Mouse (Mus musculus) macrophage (primary cell): ENCODE results near the gene Ifit1. TPM values are rescaled to one million over a fixed set of nuclear protein-coding genes. Genes with fewer than 3 reads are reported as not detected.
A peak's percentile ranks its signal among the peaks of the same experiment; 100 is the strongest.
"Not testable (repeated sequence)": the region's sequence is repeated elsewhere in the genome, so short reads cannot be mapped to it uniquely, and the experiment has no call there.

Source experiments
- H3K27ac ChIP-seq: fragments of 350-480 bp; formaldehyde crosslinking; 2 replicates; pipeline ENCODE4 v1.9.0; 2021
- H3K36me3 ChIP-seq: fragments of 350-480 bp; formaldehyde crosslinking; 2 replicates; pipeline ENCODE4 v1.9.0; 2021; ENCODE audit errors: inconsistent target
- H3K4me3 ChIP-seq: fragments of 350-480 bp; formaldehyde crosslinking; 2 replicates; pipeline ENCODE4 v1.9.0; 2021; ENCODE audit errors: inconsistent target
- H3K79me2 ChIP-seq: fragments of 350-480 bp; formaldehyde crosslinking; 2 replicates; pipeline ENCODE4 v1.9.0; 2021; ENCODE audit errors: inconsistent target
- WGBS: methylation state at CpG from one replicate; pipeline ENCODE4 v1.1.7; 2026; ENCODE audit warnings: inconsistent platforms; ENCODE audit not compliant: missing documents; 5-methylcytosine and 5-hydroxymethylcytosine counted together
- polyA plus RNA-seq: library from polyadenylated mRNA; stranded (reverse); fragments of 250-400 nt; gene quantifications from 3 replicates; pipeline ENCODE4 v1.2.4, GENCODE M21; 2018; ENCODE audit warnings: inconsistent platforms
- total RNA-seq, 78 experiments: library from RNA; depleted of rRNA; stranded (reverse); fragments of 250-400 nt; gene quantifications; 1 replicate in 9 of 78; 2 replicates in 24 of 78; 3 replicates in 43 of 78; 4 replicates in 2 of 78; pipeline ENCODE4 v1.2.4; 2018; ENCODE audit warnings: inconsistent platforms in 56 of 78

Gene Ifit1
- 1,000 to 10,000 TPM in 1 of 26 experiments, 100 to 1,000 TPM in 15, 10 to 100 TPM in 9, 1 to 10 TPM in 1; 8.0 to 1,004 (median 188) TPM for total RNA-seq (2018; cell fraction: chromatin; rRNA removed)
- total RNA-seq (2018; cell fraction: cytosol; rRNA removed): 1,000 to 10,000 TPM in 3 of 26 experiments, 100 to 1,000 TPM in 15, 10 to 100 TPM in 8; 48.0 to 1,686 (median 697) TPM
- total RNA-seq (2018; cell fraction: nucleus; rRNA removed): 100 to 1,000 TPM in 18 of 26 experiments, 10 to 100 TPM in 8; 22.0 to 791 (median 594) TPM
- polyA plus RNA-seq: 42.4 to 217 TPM (median 43.4 TPM) in 3 replicates

- peak within 1 kb of the TSS; percentile 56 for H3K4me3 ChIP-seq
- peaks cover 56% of the 10 kb centered on the region for H3K79me2 ChIP-seq
- peaks cover 14% of the 10 kb centered on the region for H3K36me3 ChIP-seq
- peak within 1 kb of the TSS; percentile 49 for H3K27ac ChIP-seq
- 5% methylated on average over 4 of the region's 4 CpGs for WGBS
Measured at GRCm38 (mm10) chr19:34640623-34641022, at the start of gene Ifit1, which contains the start of gene Ifit1bl2. TSS of gene Ifit1 (plus strand) at chr19:34640871. TSS of gene Ifit1bl2 (minus strand) at chr19:34640743.

DNA sequence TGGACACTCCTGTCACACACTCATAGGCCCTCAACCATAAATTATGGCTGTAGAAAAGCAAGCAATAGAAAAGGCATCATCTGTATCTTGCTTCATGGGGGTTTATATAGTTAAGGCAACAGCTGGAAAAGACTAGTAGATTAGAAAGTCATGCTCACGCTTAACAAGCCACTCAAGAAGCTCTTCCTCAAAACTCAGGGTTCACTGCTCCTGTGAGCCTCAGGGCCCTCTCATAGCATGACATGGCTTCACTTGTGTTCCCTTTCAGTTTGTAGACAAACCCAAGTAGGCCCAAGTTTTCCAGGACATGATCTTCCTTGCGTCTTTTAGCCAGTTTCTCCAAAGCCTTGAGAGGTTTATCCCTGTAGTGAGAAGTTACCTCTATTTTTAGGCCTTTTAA is 47.2 kb upstream of the Ifit1 start:
- H3K79me2 ChIP-seq: peaks cover 28% of the 10 kb centered on the region; the same call in 1 of the 2 replicates
- H3K27ac ChIP-seq: no peak overlapping the region
- no peak overlapping the region for H3K4me3 ChIP-seq
- 94% methylated on average over 2 of the region's 2 CpGs for WGBS
- H3K36me3 ChIP-seq: peaks cover 48% of the 10 kb centered on the region

DNA sequence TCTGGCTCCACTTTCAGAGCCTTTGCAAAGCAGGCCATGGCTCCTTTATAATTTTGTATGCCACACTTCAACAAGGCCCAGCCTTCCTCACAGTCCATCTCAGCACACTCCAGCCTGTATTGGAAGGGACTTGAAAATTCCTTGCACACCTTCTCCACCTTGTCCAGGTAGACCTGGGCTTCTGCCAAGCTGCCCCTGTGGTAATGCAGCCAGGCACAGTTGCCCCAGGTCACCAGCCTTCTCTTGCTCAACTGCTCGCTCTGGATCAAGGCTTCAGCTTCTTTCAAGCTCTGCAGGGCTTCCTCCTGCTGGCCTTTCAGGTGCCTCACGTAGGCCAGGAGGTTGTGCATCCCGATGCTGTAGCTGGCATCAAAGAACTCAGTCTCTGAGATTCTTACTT is 46.1 kb upstream of the Ifit1 start:
- H3K4me3 ChIP-seq, H3K27ac ChIP-seq: not testable (repeated sequence)
- Histone ChIP-seq H3K36me3 (peaks cover 37% of the 10 kb centered on the region), H3K79me2 (peaks cover 33% of the 10 kb centered on the region; the same call in 1 of the 2 replicates)
- WGBS: 95% methylated on average over 3 of the region's 3 CpGs

DNA sequence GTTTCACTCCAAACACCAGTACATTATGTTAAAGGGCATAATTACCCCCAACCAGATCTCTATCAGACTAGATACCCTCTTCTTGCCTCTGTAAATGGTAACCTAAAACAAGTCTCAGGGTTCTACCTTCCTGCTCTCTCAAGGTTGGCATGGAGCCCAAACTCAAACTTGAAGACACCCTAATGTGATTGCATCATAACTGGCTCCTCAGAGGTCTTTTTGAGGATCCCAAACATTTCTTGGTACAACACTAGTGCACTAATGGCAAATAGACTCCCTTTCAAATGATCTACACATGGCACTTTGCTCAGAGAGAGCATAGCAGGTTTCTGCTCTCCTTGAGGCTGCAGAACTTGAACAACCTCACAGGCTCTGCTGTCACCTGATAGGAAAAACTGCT is 43.9 kb upstream of the Ifit1 start:
- no peak overlapping the region for H3K4me3 ChIP-seq
- peaks cover 42% of the 10 kb centered on the region; the same call in 1 of the 2 replicates for H3K79me2 ChIP-seq
- H3K27ac ChIP-seq: no peak overlapping the region
- peaks cover 37% of the 10 kb centered on the region for H3K36me3 ChIP-seq

- WGBS: 80% methylated on average over 2 of the region's 2 CpGs
- Histone ChIP-seq H3K36me3 (peaks cover 28% of the 10 kb centered on the region), H3K79me2 (peaks cover 43% of the 10 kb centered on the region; the same call in 1 of the 2 replicates), H3K27ac (no peak overlapping the region), H3K4me3 (no peak overlapping the region)
Measured at GRCm38 (mm10) chr19:34598341-34598740, 42.3 kb upstream of the Ifit1 start.

DNA sequence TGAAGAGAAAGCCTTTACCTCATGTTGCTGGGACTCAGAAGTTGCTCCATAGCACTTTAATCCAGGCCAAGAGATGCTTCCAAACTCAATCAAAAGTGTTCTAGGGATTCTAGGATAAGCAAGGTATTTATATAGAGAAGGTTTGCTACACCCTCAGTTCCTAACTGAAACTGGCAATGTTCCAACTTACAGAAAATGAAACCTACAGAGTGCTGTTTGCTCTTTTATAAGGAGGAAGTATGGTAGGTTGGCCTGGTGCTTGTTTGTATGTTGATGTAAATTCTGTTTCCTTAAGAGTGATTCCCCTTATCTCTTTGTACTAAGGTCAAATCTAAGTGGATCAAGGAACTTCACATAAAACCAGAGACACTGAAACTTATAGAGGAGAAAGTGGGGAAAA is 41.4 kb upstream of the Ifit1 start:
- Histone ChIP-seq H3K79me2 (peaks cover 43% of the 10 kb centered on the region; the same call in 1 of the 2 replicates), H3K36me3 (peaks cover 19% of the 10 kb centered on the region)
- not testable (repeated sequence) for H3K27ac ChIP-seq, H3K4me3 ChIP-seq

- WGBS: 88% methylated on average over 1 of the region's 1 CpGs
- not testable (repeated sequence) for H3K4me3 ChIP-seq, H3K36me3 ChIP-seq
- H3K27ac ChIP-seq: peak within 1 kb of the TSS; percentile 5; the same call in 1 of the 2 replicates
- H3K79me2 ChIP-seq: peaks cover 31% of the 10 kb centered on the region; the same call in 1 of the 2 replicates
Measured at GRCm38 (mm10) chr19:34601888-34602287, 38.8 kb upstream of the Ifit1 start, which contains the start of gene Ifit1bl1. TSS of gene Ifit1bl1 (minus strand) at chr19:34601956.

GRCm38 (mm10) chr19:34605472-34605871 is 35.2 kb upstream of the Ifit1 start:
- Histone ChIP-seq H3K36me3 (no peaks in the 10 kb centered on the region), H3K79me2 (peaks cover 34% of the 10 kb centered on the region; the same call in 1 of the 2 replicates), H3K4me3 (no peak overlapping the region), H3K27ac (no peak overlapping the region)
- WGBS: 92% methylated on average over 3 of the region's 3 CpGs

GRCm38 (mm10) chr19:34607237-34608051 is 33.2 kb upstream of the Ifit1 start, which contains the start of gene Ifit3b:
TSS of gene Ifit3b (plus strand) at chr19:34607970.
- not testable (repeated sequence) for H3K36me3 ChIP-seq
- H3K27ac ChIP-seq: peak within 1 kb of the TSS; percentile 84
- peaks cover 32% of the 10 kb centered on the region; the same call in 1 of the 2 replicates for H3K79me2 ChIP-seq
- WGBS: 34% methylated on average over 3 of the region's 4 CpGs
- peak within 1 kb of the TSS; percentile 9 for H3K4me3 ChIP-seq

DNA sequence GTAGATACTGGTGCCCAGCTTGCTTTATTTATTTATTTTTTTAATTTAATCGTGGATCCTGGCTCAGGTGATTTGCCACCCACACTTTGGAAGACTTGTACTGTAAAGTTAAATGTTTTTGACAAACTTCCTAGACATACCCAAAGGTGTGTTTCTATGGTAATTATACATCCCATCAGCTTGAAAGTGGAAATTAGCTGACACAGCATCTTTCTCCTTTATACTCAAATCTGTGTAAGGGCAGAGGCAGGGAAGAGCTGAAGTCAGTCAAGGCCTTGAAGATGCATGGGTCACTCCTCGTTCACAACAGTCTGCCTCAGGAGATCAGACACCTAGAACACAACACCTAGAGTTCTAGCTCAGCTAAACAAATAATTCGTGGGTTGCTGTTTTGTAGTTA is 30.6 kb upstream of the Ifit1 start:
- H3K36me3 ChIP-seq, H3K4me3 ChIP-seq, H3K27ac ChIP-seq: not testable (repeated sequence)
- 88% methylated on average over 2 of the region's 3 CpGs for WGBS
- peaks cover 32% of the 10 kb centered on the region; the same call in 1 of the 2 replicates for H3K79me2 ChIP-seq

GRCm38 (mm10) chr19:34612243-34613001 is 28.2 kb upstream of the Ifit1 start:
- H3K36me3 ChIP-seq, H3K27ac ChIP-seq, H3K4me3 ChIP-seq: not testable (repeated sequence)
- WGBS: 95% methylated on average over 2 of the region's 11 CpGs
- H3K79me2 ChIP-seq: peaks cover 32% of the 10 kb centered on the region; the same call in 1 of the 2 replicates

DNA sequence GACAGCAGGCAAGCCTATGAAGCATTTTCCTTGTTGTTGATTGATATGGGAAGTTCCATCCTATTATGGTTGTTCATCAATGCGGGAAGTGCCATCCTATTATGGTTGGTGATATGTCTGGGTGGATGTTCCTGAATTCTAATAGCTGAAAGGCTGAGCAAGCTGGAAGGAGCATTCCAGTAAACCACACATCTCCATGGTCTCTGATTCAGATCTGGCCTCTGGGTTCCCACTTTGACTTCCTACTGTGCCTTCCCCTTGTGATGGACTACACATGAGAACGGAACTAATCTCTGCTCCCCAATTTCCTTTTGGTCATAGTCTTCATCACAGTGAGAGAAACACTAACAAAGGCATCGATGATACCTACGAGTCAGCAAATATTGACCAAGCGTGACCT is 19.8 kb upstream of the Ifit1 start:
- no peaks in the 10 kb centered on the region for H3K79me2 ChIP-seq
- H3K27ac ChIP-seq: no peak overlapping the region
- no peaks in the 10 kb centered on the region for H3K36me3 ChIP-seq
- 94% methylated on average over 5 of the region's 5 CpGs for WGBS
- H3K4me3 ChIP-seq: no peak overlapping the region

- Histone ChIP-seq H3K4me3 (no peak overlapping the region), H3K27ac (no peak overlapping the region), H3K79me2 (no peaks in the 10 kb centered on the region), H3K36me3 (no peaks in the 10 kb centered on the region)
- WGBS: 99% methylated on average over 6 of the region's 6 CpGs
Measured at GRCm38 (mm10) chr19:34623781-34624180, 16.9 kb upstream of the Ifit1 start.

DNA sequence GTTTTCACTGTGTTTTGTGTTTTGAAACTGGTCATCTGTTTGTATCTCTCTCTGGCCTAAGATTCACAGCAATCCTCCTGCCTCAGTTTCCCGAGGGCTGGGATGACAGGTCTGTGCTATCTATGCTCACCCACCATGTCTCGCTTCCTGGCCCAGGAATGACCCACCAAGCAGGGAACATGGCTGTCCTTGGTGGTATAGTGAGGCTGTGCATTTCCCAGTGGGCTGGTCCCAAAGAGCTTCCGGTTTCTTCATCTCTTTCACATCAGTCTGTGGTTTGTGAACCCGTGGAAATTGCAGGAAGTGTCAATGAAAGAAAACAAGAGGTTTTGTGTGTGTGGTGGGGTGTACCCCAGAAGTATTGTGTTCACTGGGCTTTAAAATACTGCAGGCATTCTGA is 16.0 kb upstream of the Ifit1 start:
- Histone ChIP-seq H3K4me3 (no peak overlapping the region), H3K27ac (no peak overlapping the region), H3K79me2 (no peaks in the 10 kb centered on the region), H3K36me3 (no peaks in the 10 kb centered on the region)
- WGBS: 47% methylated on average over 4 of the region's 4 CpGs
